Mouse (Mus musculus): ENCODE measurements at regions not wholly inside any gene's neighbourhood (a gene's known extent, or its start where the extent isn't known, plus 50 kb on each side); places are given as distances from the start of the nearest gene placed in this dataset.

DNA sequence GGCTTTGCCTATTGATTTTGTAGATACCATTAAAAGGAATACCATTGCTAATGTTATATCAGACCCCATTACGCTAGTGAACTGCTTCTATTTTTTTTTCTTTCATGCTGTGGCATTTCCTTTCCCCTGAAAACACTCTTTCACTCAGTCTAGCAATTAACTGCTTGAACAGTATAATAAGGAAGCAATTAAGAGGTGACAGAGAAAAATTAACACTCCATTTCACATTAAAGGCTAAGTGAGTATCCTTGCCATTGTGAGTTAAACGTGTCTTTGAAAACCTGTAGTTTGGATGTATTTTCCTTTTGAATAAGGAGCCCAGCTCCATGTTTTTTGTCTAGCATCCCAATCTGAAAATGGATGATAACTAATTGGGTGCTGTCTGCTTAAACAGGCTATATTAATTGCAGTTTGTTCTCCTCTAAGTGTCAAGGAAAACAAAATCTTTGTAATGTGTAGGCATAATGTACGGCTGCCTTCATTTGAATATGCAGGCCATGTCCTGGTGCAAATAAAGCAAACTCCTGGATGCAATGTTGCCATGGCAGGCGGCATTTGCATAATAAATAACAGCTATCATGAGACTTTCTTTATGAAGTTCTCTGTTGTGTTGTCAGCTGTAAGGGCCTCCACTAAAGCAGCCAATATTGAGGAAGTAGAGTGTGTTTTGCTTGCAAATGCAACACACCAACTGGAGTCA is 423.3 kb downstream of the Zic3 start:
- no peak overlapping the region for H3K4me2 ChIP-seq (ENCODE audit: low read depth, low read length)
- no peak overlapping the region for H3K9ac ChIP-seq (replicated peaks; ENCODE audit: low read length)
- no peaks in the 10 kb centered on the region for H3K36me3 ChIP-seq (replicated peaks; ENCODE audit: control insufficient read depth, insufficient read depth, low read depth, low read length)
- H3K4me1 ChIP-seq (ENCODE audit: control insufficient read depth, insufficient read depth, low read length), result no peaks in the 10 kb centered on the region
- no peak overlapping the region for H3K27ac ChIP-seq (replicated peaks; ENCODE audit: low read depth, low read length)
- ATAC-seq (replicated peaks; ENCODE audit: insufficient number of reproducible peaks, low FRiP score, low TSS enrichment, low read depth) (no peak), DNase-seq (ENCODE audit: low spot score) (no peak)
- no peaks in the 10 kb centered on the region for H3K9me3 ChIP-seq (replicated peaks; ENCODE audit: control insufficient read depth, low read length)
- no peak overlapping the region for H3K4me3 ChIP-seq (ENCODE audit: low read depth, low read length)
- H3K27me3 ChIP-seq (ENCODE audit: control insufficient read depth, insufficient read depth, low read length), result no peaks in the 10 kb centered on the region
- 64% methylated on average over 4 of the region's 4 CpGs for WGBS

DNA sequence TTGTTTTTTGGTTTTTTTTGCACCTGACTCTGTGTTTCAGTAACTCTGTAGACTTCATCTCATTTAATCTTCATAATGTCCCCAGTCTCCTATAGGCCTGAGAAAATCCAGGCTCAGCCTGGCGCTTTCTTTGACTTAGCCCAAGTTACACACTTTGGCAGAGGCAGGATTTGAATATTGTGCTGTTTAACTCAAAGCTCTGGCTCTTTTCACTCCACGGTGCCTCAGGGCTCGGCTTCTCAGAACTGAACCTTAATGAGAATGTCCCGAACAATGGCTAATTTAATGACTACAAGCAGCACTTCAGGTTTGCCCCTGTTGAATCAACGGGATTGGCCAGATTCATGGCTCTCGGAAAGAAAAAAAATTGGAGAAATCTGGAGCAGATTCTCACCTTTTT is 425.1 kb downstream of the Zic3 start:
- Histone ChIP-seq H3K9ac (replicated peaks; ENCODE audit: low read length) (no peak overlapping the region), H3K9me3 (replicated peaks; ENCODE audit: control insufficient read depth, low read length) (no peaks in the 10 kb centered on the region), H3K27me3 (ENCODE audit: control insufficient read depth, insufficient read depth, low read length) (no peaks in the 10 kb centered on the region), H3K27ac (replicated peaks; ENCODE audit: low read depth, low read length) (no peak overlapping the region), H3K4me2 (ENCODE audit: low read depth, low read length) (no peak overlapping the region), H3K4me1 (ENCODE audit: control insufficient read depth, insufficient read depth, low read length) (no peaks in the 10 kb centered on the region), H3K4me3 (ENCODE audit: low read depth, low read length) (no peak overlapping the region), H3K36me3 (replicated peaks; ENCODE audit: control insufficient read depth, insufficient read depth, low read depth, low read length) (no peaks in the 10 kb centered on the region)
- WGBS, result 56% methylated on average over 6 of the region's 6 CpGs
- DNase-seq (ENCODE audit: low spot score), result no peak
- ATAC-seq (replicated peaks; ENCODE audit: insufficient number of reproducible peaks, low FRiP score, low TSS enrichment, low read depth), result no peak

DNA sequence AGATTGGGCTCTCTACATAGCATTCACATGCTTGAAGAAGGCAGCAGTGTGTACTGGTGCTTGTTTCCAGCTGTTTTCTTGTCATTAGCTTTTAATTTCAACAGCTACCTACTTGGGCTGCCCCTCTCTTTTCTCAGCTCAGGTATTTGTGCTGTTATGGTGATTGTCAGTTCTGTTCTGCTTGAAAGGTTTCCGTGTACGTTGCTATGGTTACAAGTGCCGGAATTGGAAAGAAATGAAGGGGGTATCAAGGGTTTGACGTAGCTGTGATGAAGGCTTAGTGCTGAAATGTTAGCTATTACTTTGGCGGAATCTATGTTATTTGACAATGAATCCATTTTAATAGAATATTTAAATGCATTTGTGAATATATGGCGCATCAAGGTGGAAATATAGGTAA is 439.5 kb upstream of the 4930550L24Rik start:
- Histone ChIP-seq H3K4me1 (ENCODE audit: control insufficient read depth, insufficient read depth, low read length) (no peaks in the 10 kb centered on the region), H3K36me3 (replicated peaks; ENCODE audit: control insufficient read depth, insufficient read depth, low read depth, low read length) (no peaks in the 10 kb centered on the region), H3K27me3 (ENCODE audit: control insufficient read depth, insufficient read depth, low read length) (no peaks in the 10 kb centered on the region), H3K9ac (replicated peaks; ENCODE audit: low read length) (no peak overlapping the region), H3K4me2 (ENCODE audit: low read depth, low read length) (no peak overlapping the region), H3K4me3 (ENCODE audit: low read depth, low read length) (no peak overlapping the region), H3K9me3 (replicated peaks; ENCODE audit: control insufficient read depth, low read length) (no peaks in the 10 kb centered on the region), H3K27ac (replicated peaks; ENCODE audit: low read depth, low read length) (no peak overlapping the region)
- 79% methylated on average over 6 of the region's 6 CpGs for whole genome bisulfite sequencing
- DNase-seq (ENCODE audit: low spot score) (peak; percentile 1), ATAC-seq (replicated peaks; ENCODE audit: insufficient number of reproducible peaks, low FRiP score, low TSS enrichment, low read depth) (no peak)

DNA sequence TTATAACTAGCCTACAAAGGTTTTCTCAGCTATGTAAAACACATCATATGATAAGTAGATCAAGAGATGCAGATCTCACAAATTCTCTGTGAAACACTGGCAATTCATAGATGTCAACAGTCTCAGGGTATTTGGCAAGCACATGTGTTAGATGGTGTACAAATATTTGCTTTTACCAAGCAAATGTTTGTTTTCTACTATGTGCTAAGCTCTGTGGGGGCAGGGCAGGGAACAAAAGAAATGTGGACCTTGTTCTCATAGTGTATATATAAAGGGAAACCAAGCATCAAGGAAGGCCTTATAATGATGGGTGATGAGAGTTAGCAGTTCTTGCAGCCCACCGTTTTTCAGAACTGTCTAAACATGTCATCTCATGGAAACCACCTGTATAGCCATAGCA is 438.2 kb upstream of the 4930550L24Rik start:
- DNase-seq (ENCODE audit: low spot score) (no peak), ATAC-seq (replicated peaks; ENCODE audit: insufficient number of reproducible peaks, low FRiP score, low TSS enrichment, low read depth) (no peak)
- no peaks in the 10 kb centered on the region for H3K27me3 ChIP-seq (ENCODE audit: control insufficient read depth, insufficient read depth, low read length)
- no peaks in the 10 kb centered on the region for H3K9me3 ChIP-seq (replicated peaks; ENCODE audit: control insufficient read depth, low read length)
- 59% methylated on average over 1 of the region's 1 CpGs for WGBS
- H3K27ac ChIP-seq (replicated peaks; ENCODE audit: low read depth, low read length), result no peak overlapping the region
- H3K4me3 ChIP-seq (ENCODE audit: low read depth, low read length), result no peak overlapping the region
- no peaks in the 10 kb centered on the region for H3K36me3 ChIP-seq (replicated peaks; ENCODE audit: control insufficient read depth, insufficient read depth, low read depth, low read length)
- no peaks in the 10 kb centered on the region for H3K4me1 ChIP-seq (ENCODE audit: control insufficient read depth, insufficient read depth, low read length)
- H3K4me2 ChIP-seq (ENCODE audit: low read depth, low read length), result no peak overlapping the region
- H3K9ac ChIP-seq (replicated peaks; ENCODE audit: low read length), result no peak overlapping the region

DNA sequence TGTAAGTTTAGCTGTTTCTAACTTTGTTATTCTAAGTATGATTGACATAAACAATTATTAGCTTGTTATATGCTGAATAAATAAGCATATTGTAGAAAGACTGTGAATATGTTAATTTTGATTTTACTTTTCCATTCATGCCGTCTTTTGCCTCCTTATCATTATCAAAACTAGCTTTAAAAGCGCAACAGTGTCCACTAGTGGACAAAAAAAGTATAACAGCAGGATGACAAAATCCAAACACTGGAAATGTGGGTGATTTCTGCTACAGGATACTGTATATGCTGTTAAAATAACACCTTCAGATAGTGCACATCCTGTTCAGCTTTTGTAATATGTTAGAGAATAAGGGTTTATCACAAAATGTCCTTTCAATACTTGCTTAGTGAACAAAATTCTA is 418.3 kb upstream of the 4930550L24Rik start:
- peak; percentile 60 for DNase-seq (ENCODE audit: low spot score)
- WGBS, result 12% methylated on average over 2 of the region's 2 CpGs

DNA sequence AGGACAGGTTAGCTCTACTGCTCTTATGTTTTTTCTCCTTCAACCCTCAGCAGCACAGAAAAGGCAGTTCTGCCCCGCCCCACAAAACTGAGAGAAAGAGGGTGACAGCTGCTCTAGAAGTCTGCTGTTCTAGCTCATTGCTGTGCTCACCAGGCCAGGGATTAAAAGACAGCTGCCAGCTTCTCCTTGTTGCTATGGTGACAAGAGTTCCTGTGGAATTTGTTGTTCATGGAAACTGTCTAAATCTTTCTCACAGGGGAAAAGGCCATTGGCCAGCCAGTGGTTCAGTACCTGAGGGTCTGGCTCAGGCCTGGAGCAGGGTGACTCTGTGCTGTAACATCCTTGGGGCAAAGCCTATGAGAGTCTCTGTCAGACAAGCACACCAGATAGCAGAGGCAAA is 405.6 kb upstream of the 4930550L24Rik start:
- H3K4me1 ChIP-seq (ENCODE audit: control insufficient read depth, insufficient read depth, low read length), result no peaks in the 10 kb centered on the region
- H3K9ac ChIP-seq (replicated peaks; ENCODE audit: low read length), result no peak overlapping the region
- no peaks in the 10 kb centered on the region for H3K9me3 ChIP-seq (replicated peaks; ENCODE audit: control insufficient read depth, low read length)
- H3K4me2 ChIP-seq (ENCODE audit: low read depth, low read length), result no peak overlapping the region
- H3K4me3 ChIP-seq (ENCODE audit: low read depth, low read length), result no peak overlapping the region
- H3K27ac ChIP-seq (replicated peaks; ENCODE audit: low read depth, low read length), result no peak overlapping the region
- WGBS, result 63% methylated on average over 1 of the region's 1 CpGs
- DNase-seq (ENCODE audit: low spot score) (peak; percentile 2), ATAC-seq (replicated peaks; ENCODE audit: insufficient number of reproducible peaks, low FRiP score, low TSS enrichment, low read depth) (no peak)
- no peaks in the 10 kb centered on the region for H3K36me3 ChIP-seq (replicated peaks; ENCODE audit: control insufficient read depth, insufficient read depth, low read depth, low read length)
- H3K27me3 ChIP-seq (ENCODE audit: control insufficient read depth, insufficient read depth, low read length), result no peaks in the 10 kb centered on the region

More for the DNA sequence above, 418.3 kb upstream of the 4930550L24Rik start:
- ATAC-seq (replicated peaks; ENCODE audit: insufficient number of reproducible peaks, low FRiP score, low TSS enrichment, low read depth), result no peak
- H3K36me3 ChIP-seq (replicated peaks; ENCODE audit: control insufficient read depth, insufficient read depth, low read depth, low read length), result no peaks in the 10 kb centered on the region
- no peak overlapping the region for H3K4me3 ChIP-seq (ENCODE audit: low read depth, low read length)
- H3K27me3 ChIP-seq (ENCODE audit: control insufficient read depth, insufficient read depth, low read length), result no peaks in the 10 kb centered on the region
- H3K4me2 ChIP-seq (ENCODE audit: low read depth, low read length), result no peak overlapping the region
- no peak overlapping the region for H3K27ac ChIP-seq (replicated peaks; ENCODE audit: low read depth, low read length)
- no peak overlapping the region for H3K9ac ChIP-seq (replicated peaks; ENCODE audit: low read length)
- H3K4me1 ChIP-seq (ENCODE audit: control insufficient read depth, insufficient read depth, low read length), result no peaks in the 10 kb centered on the region
- no peaks in the 10 kb centered on the region for H3K9me3 ChIP-seq (replicated peaks; ENCODE audit: control insufficient read depth, low read length)

DNA sequence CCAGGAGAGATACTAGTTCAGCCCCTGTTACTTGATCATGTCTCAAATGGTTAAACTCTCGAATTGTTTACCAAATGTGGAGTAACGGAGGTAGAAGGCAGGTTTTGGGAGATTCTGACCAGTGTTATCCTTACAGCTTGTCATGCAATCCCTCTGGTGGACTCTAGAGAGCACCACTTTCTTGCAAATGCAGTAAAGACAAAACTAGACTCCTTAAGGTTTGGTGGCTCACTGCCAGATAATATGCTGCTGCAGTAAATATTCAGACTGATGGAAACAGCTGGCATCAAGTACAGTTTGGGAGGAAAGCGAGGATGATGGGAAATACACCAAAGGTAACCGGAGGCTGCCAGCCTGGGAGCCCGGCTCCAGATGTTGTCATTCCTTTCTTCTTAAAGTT is 394.2 kb upstream of the 4930550L24Rik start:
- Histone ChIP-seq H3K4me2 (ENCODE audit: low read depth, low read length) (no peak overlapping the region), H3K27me3 (ENCODE audit: control insufficient read depth, insufficient read depth, low read length) (no peaks in the 10 kb centered on the region), H3K9me3 (replicated peaks; ENCODE audit: control insufficient read depth, low read length) (no peaks in the 10 kb centered on the region), H3K36me3 (replicated peaks; ENCODE audit: control insufficient read depth, insufficient read depth, low read depth, low read length) (no peaks in the 10 kb centered on the region), H3K9ac (replicated peaks; ENCODE audit: low read length) (no peak overlapping the region), H3K27ac (replicated peaks; ENCODE audit: low read depth, low read length) (no peak overlapping the region), H3K4me1 (ENCODE audit: control insufficient read depth, insufficient read depth, low read length) (no peaks in the 10 kb centered on the region), H3K4me3 (ENCODE audit: low read depth, low read length) (no peak overlapping the region)
- no peak for ATAC-seq (replicated peaks; ENCODE audit: insufficient number of reproducible peaks, low FRiP score, low TSS enrichment, low read depth)
- DNase-seq (ENCODE audit: low spot score), result peak; percentile 14
- WGBS, result 53% methylated on average over 5 of the region's 5 CpGs

All from embryonic facial prominence, embryonic 11.5 days (tissue).